Mouse (Mus musculus) megakaryocyte, embryonic 14.5 days (primary cell): ENCODE measurements around the gene Zfp800.

ENCODE experiments used
- FLI1 ChIP-seq: IDR thresholded peaks from 2 replicates; pipeline ENCODE4 v1.6.1; 2012; ENCODE audit warnings: low read length, inconsistent platforms, mixed read lengths
- GATA1 ChIP-seq: IDR thresholded peaks from 3 replicates; pipeline ENCODE4 v1.6.1; 2012; ENCODE audit warnings: mixed read lengths, low read length, inconsistent platforms, borderline replicate concordance

GRCm38 (mm10) chr6:28279886-28280285 lies 117.9 kb downstream of the Zfp800 start:
- TF ChIP-seq GATA1 (no peak), FLI1 (no peak)
